In the genomic region with DNA sequence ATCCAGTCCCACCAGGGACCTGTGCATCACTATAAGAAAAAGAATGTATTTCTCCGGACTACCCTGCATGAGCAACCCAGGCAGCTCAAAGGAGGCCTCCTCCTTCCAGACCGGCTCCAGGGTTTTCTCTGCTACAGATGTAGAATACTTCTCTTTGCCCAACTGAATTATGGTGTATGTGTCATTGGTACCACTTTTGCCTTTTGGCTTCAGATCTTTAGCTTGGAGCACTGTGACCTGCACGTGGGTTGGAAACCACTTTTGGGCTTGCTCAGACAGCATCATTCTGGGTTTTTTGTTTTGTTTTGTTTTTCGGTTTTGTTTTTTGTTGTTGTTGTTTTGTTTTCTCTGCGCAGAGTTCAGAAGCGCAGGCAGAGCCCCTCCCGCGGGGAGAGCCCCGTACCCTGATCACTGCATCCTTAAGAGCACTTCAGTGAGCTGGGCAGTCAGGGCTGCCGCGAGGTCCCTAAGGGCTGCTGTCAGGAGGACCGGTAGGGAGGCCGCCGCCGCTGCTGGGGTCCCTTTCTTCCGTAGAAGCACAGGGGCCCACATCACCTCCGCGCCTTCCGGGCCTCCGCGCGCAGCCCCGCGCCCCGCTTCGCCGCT, we compare ENCODE assay signal across 8 mouse cellular contexts. TPM values are rescaled to one million over a fixed set of nuclear protein-coding genes. Genes with fewer than 3 reads are reported as not detected.
A peak's percentile ranks its signal among the peaks of the same experiment; 100 is the strongest.
DNase-seq lines count a peak whose midpoint lies in the region; ATAC-seq lines count a peak whose summit lies in the region.

No protein-coding gene starts in this region.

- peak overlapping the region; percentile 63 for H3K4me2 ChIP-seq in embryonic facial prominence, embryonic 12.5 days (replicated peaks)
- peak overlapping the region; percentile 84 for H3K4me2 ChIP-seq in hindbrain, embryonic 16.5 days (ENCODE audit: low read length)
- peak overlapping the region; percentile 88 for H3K4me2 ChIP-seq in liver, embryonic 15.5 days
- peak overlapping the region; percentile 65 for H3K4me2 ChIP-seq in stomach, embryonic 16.5 days (ENCODE audit: low read depth, low read length)

- H3K4me3 ChIP-seq in embryonic facial prominence, embryonic 12.5 days: peak overlapping the region; percentile 82
- H3K4me3 ChIP-seq in hindbrain, embryonic 16.5 days (ENCODE audit: low read length): peak overlapping the region; percentile 66
- H3K4me3 ChIP-seq in liver, embryonic 15.5 days (replicated peaks): peak overlapping the region; percentile 86
- peak overlapping the region; percentile 77 for H3K4me3 ChIP-seq in stomach, embryonic 16.5 days (replicated peaks; ENCODE audit: low read length)

- no peaks in the 10 kb centered on the region for H3K36me3 ChIP-seq in embryonic facial prominence, embryonic 12.5 days
- no peaks in the 10 kb centered on the region for H3K36me3 ChIP-seq in hindbrain, embryonic 16.5 days (ENCODE audit: control insufficient read depth, insufficient read depth, low read length)
- no peaks in the 10 kb centered on the region for H3K36me3 ChIP-seq in liver, embryonic 15.5 days (replicated peaks)
- no peaks in the 10 kb centered on the region for H3K36me3 ChIP-seq in stomach, embryonic 16.5 days (ENCODE audit: control insufficient read depth, insufficient read depth, low read length)

- peak overlapping the region; percentile 92 for H3K27ac ChIP-seq in embryonic facial prominence, embryonic 12.5 days
- peak overlapping the region; percentile 95 for H3K27ac ChIP-seq in hindbrain, embryonic 16.5 days (ENCODE audit: low read depth, low read length)
- H3K27ac ChIP-seq in liver, embryonic 15.5 days (replicated peaks): peak overlapping the region; percentile 96
- H3K27ac ChIP-seq in stomach, embryonic 16.5 days (ENCODE audit: low read length): peak overlapping the region; percentile 87

- no peaks in the 10 kb centered on the region for H3K9me3 ChIP-seq in embryonic facial prominence, embryonic 12.5 days
- no peaks in the 10 kb centered on the region for H3K9me3 ChIP-seq in hindbrain, embryonic 16.5 days (ENCODE audit: control insufficient read depth, low read length)
- H3K9me3 ChIP-seq in liver, embryonic 15.5 days (replicated peaks): no peaks in the 10 kb centered on the region
- no peaks in the 10 kb centered on the region for H3K9me3 ChIP-seq in stomach, embryonic 16.5 days (replicated peaks; ENCODE audit: control insufficient read depth, low read length)

- under 1% methylated on average over 26 of the region's 27 CpGs for WGBS in embryonic facial prominence, embryonic 12.5 days
- 2% methylated on average over 19 of the region's 27 CpGs for WGBS in hindbrain, embryonic 16.5 days
- 4% methylated on average over 27 of the region's 27 CpGs for WGBS in liver, embryonic 15.5 days (ENCODE audit: insufficient replicate concordance)
- 2% methylated on average over 27 of the region's 27 CpGs for WGBS in stomach, embryonic 16.5 days

- peaks cover 11% of the 10 kb centered on the region; the same call in 1 of the 2 replicates for H3K4me1 ChIP-seq in embryonic facial prominence, embryonic 12.5 days
- peaks cover 23% of the 10 kb centered on the region for H3K4me1 ChIP-seq in hindbrain, embryonic 16.5 days (ENCODE audit: control insufficient read depth, insufficient read depth, low read depth, low read length)
- peaks cover 18% of the 10 kb centered on the region for H3K4me1 ChIP-seq in liver, embryonic 15.5 days (replicated peaks)
- peaks cover 3% of the 10 kb centered on the region; the same call in 1 of the 2 replicates for H3K4me1 ChIP-seq in stomach, embryonic 16.5 days (ENCODE audit: control insufficient read depth, insufficient read depth, low read length)

- DNase-seq in embryo, embryonic 10 days (ENCODE audit: low spot score): peak; percentile 66
- DNase-seq in embryo, embryonic 11 days: no peak
- DNase-seq in 3T3-L1 (ENCODE audit: low read depth, low spot score): peak; percentile 63
- no peak for DNase-seq in ovary, adult 18-20 months (ENCODE audit: low spot score)

- H3K9ac ChIP-seq in embryonic facial prominence, embryonic 12.5 days: peak overlapping the region; percentile 93
- H3K9ac ChIP-seq in hindbrain, embryonic 16.5 days (ENCODE audit: low read depth, low read length): peak overlapping the region; percentile 82
- H3K9ac ChIP-seq in liver, embryonic 15.5 days: peak overlapping the region; percentile 89
- H3K9ac ChIP-seq in stomach, embryonic 16.5 days (ENCODE audit: low read length): peak overlapping the region; percentile 96

- peak; percentile 82; the same call in 1 of the 2 replicates for ATAC-seq in embryonic facial prominence, embryonic 12.5 days (ENCODE audit: insufficient number of reproducible peaks, insufficient read depth, low FRiP score, low TSS enrichment)
- ATAC-seq in hindbrain, embryonic 16.5 days: peak; percentile 80
- peak; percentile 57 for ATAC-seq in liver, embryonic 15.5 days (ENCODE audit: insufficient read depth)
- ATAC-seq in stomach, embryonic 16.5 days (ENCODE audit: insufficient read depth, low FRiP score): peak; percentile 76

- no peaks in the 10 kb centered on the region for H3K27me3 ChIP-seq in embryonic facial prominence, embryonic 12.5 days
- no peaks in the 10 kb centered on the region for H3K27me3 ChIP-seq in hindbrain, embryonic 16.5 days (replicated peaks; ENCODE audit: control insufficient read depth, insufficient read depth, low read length)
- peaks cover 4% of the 10 kb centered on the region for H3K27me3 ChIP-seq in liver, embryonic 15.5 days
- H3K27me3 ChIP-seq in stomach, embryonic 16.5 days (ENCODE audit: control insufficient read depth, insufficient read depth, low read length): no peaks in the 10 kb centered on the region

RNA-seq across cellular contexts. Expression of a gene that starts 0.6 kb away (rescaled TPM):
- 5.5 and 7.0 TPM in 2 replicates for polyA plus RNA-seq in embryonic facial prominence, embryonic 12.5 days (2016; fragmentation: Nextera tagmentation; extraction: Ambion mirVana)
- 7.4 and 9.9 TPM in 2 replicates for polyA plus RNA-seq in hindbrain, embryonic 16.5 days (2015; fragmentation: Nextera tagmentation; extraction: Ambion mirVana)
- polyA plus RNA-seq in liver, embryonic 15.5 days (2015; fragmentation: Nextera tagmentation; extraction: Ambion mirVana): 0.77 and 0.91 TPM in 2 replicates
- 2.2 and 2.7 TPM in 2 replicates for polyA plus RNA-seq in stomach, embryonic 16.5 days (2015; fragmentation: Nextera tagmentation; extraction: Ambion mirVana)

Comparison
In these comparisons a context has a peak if more than half of its experiments do, and no peak if none do; other contexts are left out.
1. DNase-seq: peak in embryo, embryonic 10 days (single experiment) and 3T3-L1 (single experiment); none in embryo, embryonic 11 days (single experiment) and ovary, adult 18-20 months (single experiment).
2. Peak in every context shown above with its lines, with median percentiles within 50 percentile points of each other: ATAC-seq, H3K27ac ChIP-seq, H3K4me2 ChIP-seq, H3K4me3 ChIP-seq and H3K9ac ChIP-seq.